Mouse (Mus musculus) forebrain, embryonic 11.5 days (tissue): Measurements from ENCODE around the gene Slc22a6. TPM values are rescaled to one million over a fixed set of nuclear protein-coding genes. Genes with fewer than 3 reads are reported as not detected.

Experiments
- ATAC-seq: fragments of 200-750 bp; cut with Nextera tagmentation; replicated peaks from 2 replicates; pipeline ENCODE4 v1.8.0; 2017; ENCODE audit warnings: moderate TSS enrichment; ENCODE audit not compliant: low FRiP score
- DNase-seq: peaks from one replicate; pipeline ENCODE4 v3.0.0-alpha.2; 2017; ENCODE audit warnings: low spot score
- H3K27ac ChIP-seq: fragments of 300-500 bp; sonication (generic); 2 replicates; pipeline ENCODE4 v1.5.1; 2014; ENCODE audit warnings: low read depth, low read length
- H3K27me3 ChIP-seq: fragments of 300-500 bp; sonication (generic); 2 replicates; pipeline ENCODE4 v1.6.1; 2014; ENCODE audit warnings: mild to moderate bottlenecking, low read length, mixed read lengths; ENCODE audit not compliant: control insufficient read depth, insufficient read depth
- H3K36me3 ChIP-seq: fragments of 300-500 bp; sonication (generic); 2 replicates; pipeline ENCODE4 v1.6.1; 2014; ENCODE audit warnings: mild to moderate bottlenecking, low read length, moderate library complexity, mixed read lengths; ENCODE audit not compliant: control insufficient read depth, insufficient read depth
- H3K4me1 ChIP-seq: fragments of 300-500 bp; sonication (generic); replicated peaks from 2 replicates; pipeline ENCODE4 v1.6.1; 2014; ENCODE audit warnings: low read length, mixed read lengths; ENCODE audit not compliant: control insufficient read depth, insufficient read depth
- H3K4me2 ChIP-seq: fragments of 300-500 bp; sonication (generic); 2 replicates; pipeline ENCODE4 v1.6.1; 2014; ENCODE audit warnings: low read depth, mild to moderate bottlenecking, low read length, moderate library complexity, mixed read lengths; ENCODE audit not compliant: severe bottlenecking
- H3K4me3 ChIP-seq: fragments of 300-500 bp; sonication (generic); 2 replicates; pipeline ENCODE4 v1.5.1; 2014; ENCODE audit warnings: low read depth, low read length
- H3K9ac ChIP-seq: fragments of 300-500 bp; sonication (generic); 2 replicates; pipeline ENCODE4 v1.6.1; 2014; ENCODE audit warnings: low read length
- H3K9me3 ChIP-seq: fragments of 300-500 bp; sonication (generic); 2 replicates; pipeline ENCODE4 v1.6.1; 2016; ENCODE audit warnings: low read length, mixed read lengths; ENCODE audit not compliant: control insufficient read depth
- WGBS: fragments of 180-500 bp; shearing (Covaris S2); extraction: QIAGEN DNeasy Blood & Tissue Kit; methylation state at CpG from one replicate; pipeline ENCODE4 v1.1.7; 2014; 5-methylcytosine and 5-hydroxymethylcytosine counted together
- polyA plus RNA-seq: library from polyadenylated mRNA; unstranded; fragments of >200 nt; fragmentation: Nextera tagmentation; extraction: Ambion mirVana; gene quantifications from 2 replicates; pipeline ENCODE4 v1.2.1, GENCODE M21; 2014

The Slc22a6 gene
- polyA plus RNA-seq, 1 experiment from 2014 or later = 0.13 TPM

- ATAC-seq = no peak
- 85% methylated on average over 3 of the region's 3 CpGs for WGBS
- H3K9me3 ChIP-seq = no peaks in the 10 kb centered on the region
Observed at GRCm38 (mm10) chr19:8585298-8585697, 32.5 kb upstream of the Slc22a6 start.

GRCm38 (mm10) chr19:8585899-8586298 is 31.9 kb upstream of the Slc22a6 start:
- DNase-seq = no peak
- H3K9ac ChIP-seq = no peak overlapping the region
- no peaks in the 10 kb centered on the region for H3K9me3 ChIP-seq
- H3K36me3 ChIP-seq = no peaks in the 10 kb centered on the region
- no peak overlapping the region for H3K27ac ChIP-seq
- no peak for ATAC-seq
- H3K4me2 ChIP-seq = no peak overlapping the region
- WGBS = 86% methylated on average over 2 of the region's 2 CpGs
- no peak overlapping the region for H3K4me3 ChIP-seq
- H3K4me1 ChIP-seq = no peaks in the 10 kb centered on the region
- no peaks in the 10 kb centered on the region for H3K27me3 ChIP-seq

More at GRCm38 (mm10) chr19:8585298-8585697, 32.5 kb upstream of the Slc22a6 start:
- H3K4me3 ChIP-seq = no peak overlapping the region
- no peak for DNase-seq
- H3K4me1 ChIP-seq = no peaks in the 10 kb centered on the region
- no peaks in the 10 kb centered on the region for H3K36me3 ChIP-seq
- no peak overlapping the region for H3K4me2 ChIP-seq
- H3K27me3 ChIP-seq = no peaks in the 10 kb centered on the region
- no peak overlapping the region for H3K27ac ChIP-seq
- no peak overlapping the region for H3K9ac ChIP-seq

GRCm38 (mm10) chr19:8586350-8586749 is 31.5 kb upstream of the Slc22a6 start:
- Histone ChIP-seq H3K4me2 (no peak overlapping the region), H3K9me3 (no peaks in the 10 kb centered on the region), H3K4me1 (no peaks in the 10 kb centered on the region), H3K36me3 (no peaks in the 10 kb centered on the region), H3K27me3 (no peaks in the 10 kb centered on the region), H3K27ac (no peak overlapping the region), H3K4me3 (no peak overlapping the region), H3K9ac (no peak overlapping the region)
- WGBS = 51% methylated on average over 3 of the region's 3 CpGs
- peak; percentile 10 for DNase-seq
- ATAC-seq = no peak

GRCm38 (mm10) chr19:8587315-8587714 is 30.5 kb upstream of the Slc22a6 start:
- ATAC-seq (no peak), DNase-seq (peak; percentile 47)
- no peaks in the 10 kb centered on the region for H3K27me3 ChIP-seq
- H3K9ac ChIP-seq = no peak overlapping the region
- H3K4me1 ChIP-seq = no peaks in the 10 kb centered on the region
- WGBS = 71% methylated on average over 1 of the region's 1 CpGs
- H3K4me2 ChIP-seq = no peak overlapping the region
- no peaks in the 10 kb centered on the region for H3K9me3 ChIP-seq
- H3K27ac ChIP-seq = no peak overlapping the region
- H3K36me3 ChIP-seq = no peaks in the 10 kb centered on the region
- no peak overlapping the region for H3K4me3 ChIP-seq

- WGBS = 67% methylated on average over 8 of the region's 8 CpGs
- H3K4me2 ChIP-seq = no peak within 1 kb of the TSS
Observed at GRCm38 (mm10) chr19:8590954-8591353, 26.9 kb upstream of the Slc22a6 start, which contains the start of gene Slc22a8. Gene Slc22a8, plus strand, starts transcription at chr19:8591254.

GRCm38 (mm10) chr19:8592155-8592554 is 25.7 kb upstream of the Slc22a6 start:
- DNase-seq = peak; percentile 10
- ATAC-seq = no peak
- 69% methylated on average over 2 of the region's 2 CpGs for WGBS

More at GRCm38 (mm10) chr19:8590954-8591353, 26.9 kb upstream of the Slc22a6 start, which contains the start of gene Slc22a8:
- Histone ChIP-seq H3K9me3 (no peaks in the 10 kb centered on the region), H3K4me3 (no peak within 1 kb of the TSS), H3K9ac (no peak within 1 kb of the TSS), H3K27ac (no peak within 1 kb of the TSS), H3K27me3 (no peaks in the 10 kb centered on the region), H3K4me1 (no peaks in the 10 kb centered on the region; the same call in 1 of the 2 replicates), H3K36me3 (no peaks in the 10 kb centered on the region)
- ATAC-seq = no peak
- DNase-seq = no peak

GRCm38 (mm10) chr19:8592873-8593408 is 24.9 kb upstream of the Slc22a6 start:
- ATAC-seq = no peak
- Histone ChIP-seq H3K36me3 (no peaks in the 10 kb centered on the region), H3K4me3 (no peak overlapping the region), H3K9ac (no peak overlapping the region), H3K4me1 (no peaks in the 10 kb centered on the region; the same call in 1 of the 2 replicates), H3K4me2 (no peak overlapping the region), H3K27me3 (no peaks in the 10 kb centered on the region), H3K9me3 (no peaks in the 10 kb centered on the region), H3K27ac (no peak overlapping the region)
- 61% methylated on average over 6 of the region's 6 CpGs for WGBS
- DNase-seq = no peak

More at GRCm38 (mm10) chr19:8592155-8592554, 25.7 kb upstream of the Slc22a6 start:
- Histone ChIP-seq H3K9ac (no peak overlapping the region), H3K27ac (no peak overlapping the region), H3K4me1 (no peaks in the 10 kb centered on the region; the same call in 1 of the 2 replicates), H3K36me3 (no peaks in the 10 kb centered on the region), H3K9me3 (no peaks in the 10 kb centered on the region), H3K4me3 (no peak overlapping the region), H3K4me2 (no peak overlapping the region), H3K27me3 (no peaks in the 10 kb centered on the region)

- Histone ChIP-seq H3K27me3 (no peaks in the 10 kb centered on the region), H3K4me2 (no peak overlapping the region), H3K9ac (no peak overlapping the region), H3K4me1 (no peaks in the 10 kb centered on the region; the same call in 1 of the 2 replicates), H3K36me3 (no peaks in the 10 kb centered on the region), H3K4me3 (no peak overlapping the region), H3K9me3 (no peaks in the 10 kb centered on the region), H3K27ac (no peak overlapping the region)
- 88% methylated on average over 11 of the region's 11 CpGs for WGBS
- ATAC-seq = no peak
- DNase-seq = no peak
Observed at GRCm38 (mm10) chr19:8593833-8594232, 24.0 kb upstream of the Slc22a6 start.

- 0% methylated on average over 1 of the region's 1 CpGs for WGBS
- H3K9ac ChIP-seq = no peak overlapping the region
- H3K4me3 ChIP-seq = no peak overlapping the region
- no peaks in the 10 kb centered on the region for H3K36me3 ChIP-seq
- H3K4me1 ChIP-seq = no peaks in the 10 kb centered on the region; the same call in 1 of the 2 replicates
- H3K27ac ChIP-seq = no peak overlapping the region
- H3K27me3 ChIP-seq = no peaks in the 10 kb centered on the region
- ATAC-seq (no peak), DNase-seq (peak; percentile 54)
- no peak overlapping the region for H3K4me2 ChIP-seq
- H3K9me3 ChIP-seq = no peaks in the 10 kb centered on the region
Observed at GRCm38 (mm10) chr19:8594518-8594917, 23.3 kb upstream of the Slc22a6 start.
